Mouse (Mus musculus): ENCODE results near the gene Gpc2.

The Gpc2 gene

DNA sequence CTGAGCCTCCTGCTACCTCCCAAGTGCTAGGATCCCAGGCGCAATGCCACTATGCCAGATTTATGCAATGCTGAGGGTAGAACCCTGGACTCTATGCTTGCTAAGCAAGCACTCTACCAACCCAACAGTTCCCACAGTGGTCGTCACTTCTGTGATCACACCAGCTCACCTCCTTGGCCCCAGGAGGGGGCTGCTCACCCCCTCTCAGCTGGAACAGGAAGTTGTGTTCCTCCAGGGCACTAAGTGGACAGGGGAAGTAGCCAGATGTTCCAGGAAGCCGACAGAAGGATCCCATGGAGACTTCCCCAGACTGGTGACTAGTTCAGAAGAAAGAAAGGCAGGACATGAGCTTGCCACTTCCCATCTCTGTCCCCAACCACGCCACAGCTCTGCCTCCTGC is 17.8 kb downstream of the Gpc2 start:
- peak in 1 of 2 experiments; percentile 39 for DNase-seq (ENCODE audit: low spot score in 2 of 2)

DNA sequence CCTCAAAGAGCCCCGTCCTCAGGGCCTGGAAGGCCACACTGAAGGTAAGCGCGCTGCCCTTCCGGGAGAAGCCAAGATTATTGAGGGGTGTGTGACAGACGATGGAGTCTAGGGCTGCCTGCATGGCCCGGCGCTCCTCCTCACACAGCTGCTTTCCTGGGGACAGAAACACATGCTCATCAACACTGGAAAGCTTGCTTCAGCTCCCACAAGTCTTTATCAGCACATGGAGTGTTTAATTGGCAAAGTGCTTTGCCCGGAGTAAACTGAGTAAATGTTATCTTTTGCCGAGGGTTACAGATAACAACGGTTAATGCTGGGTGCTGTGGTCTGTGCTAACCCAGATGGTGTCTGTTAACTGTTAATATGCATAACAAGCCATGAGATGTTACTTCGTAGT is 19.0 kb downstream of the Gpc2 start:
- DNase-seq (ENCODE audit: low spot score in 2 of 2), result no peak

DNA sequence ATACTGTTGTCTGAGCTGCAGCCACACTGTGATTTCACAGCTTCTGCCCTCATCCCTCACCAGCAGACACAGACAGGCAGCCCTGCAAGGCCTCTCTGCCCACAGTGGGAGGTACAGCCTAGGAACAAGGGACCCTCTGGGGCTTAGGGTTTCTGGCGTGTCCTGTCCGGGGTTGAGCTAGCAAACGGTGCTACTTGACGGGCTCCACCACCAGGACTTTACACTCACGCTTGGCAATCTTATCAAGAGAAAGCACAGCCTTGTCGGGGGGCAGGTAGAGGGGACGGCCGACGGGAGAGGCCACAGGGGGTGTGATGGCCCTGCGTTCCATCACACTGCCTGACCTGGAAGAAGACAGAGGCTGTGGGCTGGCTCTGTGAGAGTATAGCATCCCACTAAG is 19.8 kb downstream of the Gpc2 start:
- no peak for DNase-seq (ENCODE audit: low spot score in 2 of 2)

DNA sequence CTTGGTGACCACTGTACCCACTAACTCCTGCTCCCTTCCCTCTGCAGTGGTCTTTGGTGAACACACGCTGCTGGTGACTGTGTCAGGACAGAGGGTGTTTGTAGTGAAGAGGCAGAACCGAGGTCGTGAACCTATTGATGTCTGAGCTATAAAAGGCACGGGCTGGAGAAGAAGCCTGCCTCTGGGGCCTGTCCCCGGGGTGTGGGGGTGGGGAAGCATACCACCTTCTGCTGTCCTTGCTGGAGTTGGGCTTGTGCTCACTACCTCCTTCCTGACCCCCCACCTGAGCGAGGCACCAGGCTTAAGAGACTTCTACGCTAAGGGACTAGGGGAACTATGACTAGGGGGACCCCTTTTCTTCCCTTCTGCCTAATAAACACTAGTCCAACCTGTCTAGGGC is 20.8 kb downstream of the Gpc2 start:
- DNase-seq (ENCODE audit: low spot score in 2 of 2), result no peak

DNA sequence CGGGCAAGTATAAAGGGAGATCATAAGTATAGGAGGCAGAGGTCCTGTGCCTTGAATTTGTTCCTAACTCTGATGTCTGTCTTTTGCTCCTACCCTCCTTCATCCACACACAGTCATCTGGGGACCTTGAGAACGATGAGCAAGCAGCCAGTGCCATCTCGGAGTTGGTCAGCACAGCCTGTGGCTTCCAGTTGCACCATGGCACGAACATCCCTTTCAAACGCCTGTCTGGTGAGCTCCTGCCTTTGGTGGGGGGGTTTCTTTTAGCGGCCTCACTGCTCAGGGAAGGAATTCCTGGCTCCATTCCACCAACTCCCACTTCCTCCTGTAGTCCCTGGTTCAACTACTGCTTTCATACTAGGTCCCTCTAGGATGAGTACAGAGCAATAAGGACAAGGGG is 21.3 kb downstream of the Gpc2 start:
- DNase-seq (ENCODE audit: low spot score in 2 of 2), result no peak

DNA sequence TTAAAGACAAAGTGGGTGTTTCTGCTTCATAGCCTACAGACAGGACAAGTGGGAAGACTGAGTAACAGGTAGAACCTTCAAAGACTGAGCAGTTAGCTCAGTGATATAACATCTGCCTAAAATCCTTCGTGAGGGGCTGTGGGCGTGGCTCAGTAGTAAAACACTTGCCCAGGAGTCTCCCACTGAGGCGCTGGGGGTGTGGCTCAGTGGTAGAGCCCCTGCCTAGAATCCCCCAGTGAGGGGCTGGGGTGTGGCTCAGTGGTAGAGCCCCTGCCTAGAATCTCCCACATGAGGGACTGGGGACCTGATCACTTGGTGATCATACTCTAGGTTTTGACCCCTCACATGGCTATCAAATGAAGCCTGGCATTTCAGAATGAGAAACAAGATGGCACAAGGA is 21.7 kb downstream of the Gpc2 start:
- DNase-seq (ENCODE audit: low spot score in 2 of 2), result no peak

DNA sequence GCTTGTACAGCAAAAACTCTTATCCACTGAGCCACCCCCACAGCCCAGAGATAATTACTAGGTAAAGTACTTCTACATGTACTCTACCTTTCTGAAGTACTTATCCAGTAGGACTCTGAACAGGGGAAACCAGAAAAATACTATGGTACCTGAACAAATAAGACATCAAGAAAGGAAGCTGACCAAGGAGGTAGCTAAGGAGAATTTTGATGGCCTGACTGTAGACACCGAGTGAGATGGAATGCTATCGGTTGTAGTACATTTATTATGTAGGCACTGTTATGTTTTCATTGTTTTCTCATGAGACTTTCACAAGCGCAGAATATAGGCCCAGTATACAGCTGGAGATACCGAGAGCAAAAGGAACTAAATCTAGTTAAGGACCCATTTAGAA is 22.2 kb downstream of the Gpc2 start:
- DNase-seq (ENCODE audit: low spot score in 2 of 2), result no peak

DNA sequence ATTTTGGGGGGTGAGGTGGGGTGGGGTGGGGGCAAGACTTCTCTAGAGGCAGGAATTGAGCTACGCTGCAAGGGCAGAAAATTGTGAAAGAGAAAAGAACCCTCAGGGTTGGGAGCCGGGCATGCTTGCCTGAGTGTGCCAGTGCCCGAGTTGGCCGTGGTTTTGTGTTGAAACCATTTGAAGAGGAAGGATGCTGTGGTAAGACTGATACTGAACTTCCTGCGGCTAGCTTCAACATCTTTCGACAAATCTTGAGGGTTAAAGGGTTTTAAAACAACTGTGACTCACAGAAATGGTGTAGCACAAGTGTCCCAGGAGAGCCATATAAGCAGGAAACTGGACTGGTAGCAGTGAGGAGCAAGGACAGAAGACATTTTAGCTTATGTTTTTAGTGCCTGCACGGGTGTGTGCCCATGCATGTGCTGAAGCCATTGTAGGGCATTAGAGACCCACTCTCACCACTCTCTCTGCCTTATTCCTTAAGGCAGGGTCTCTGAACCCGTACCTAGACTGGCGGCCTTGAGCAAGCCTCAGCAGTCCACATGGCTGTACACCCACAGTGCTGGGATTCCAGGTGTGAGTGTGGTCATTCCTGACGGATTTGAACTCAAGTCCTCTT is 22.7 kb downstream of the Gpc2 start:
- no peak for DNase-seq (ENCODE audit: low spot score in 2 of 2)

DNA sequence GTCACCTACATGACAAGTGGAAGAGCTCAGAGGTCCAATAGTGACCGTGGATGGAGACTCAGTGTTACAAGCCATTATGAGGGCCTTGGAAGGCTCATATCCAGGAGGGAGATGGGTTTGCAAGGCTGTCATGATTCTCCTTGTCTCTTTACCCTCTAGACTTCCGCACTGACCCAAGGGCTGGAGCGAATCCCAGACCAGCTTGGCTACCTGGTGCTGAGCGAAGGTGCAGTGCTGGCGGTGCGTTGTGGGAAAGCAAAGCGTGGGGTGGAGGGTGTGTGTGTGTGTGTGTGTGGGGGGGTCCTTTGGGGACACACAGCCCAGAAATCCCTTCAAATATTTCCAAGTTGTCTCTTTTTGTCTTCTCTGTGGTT is 23.7 kb downstream of the Gpc2 start:
- DNase-seq (ENCODE audit: low spot score in 2 of 2), result no peak

DNA sequence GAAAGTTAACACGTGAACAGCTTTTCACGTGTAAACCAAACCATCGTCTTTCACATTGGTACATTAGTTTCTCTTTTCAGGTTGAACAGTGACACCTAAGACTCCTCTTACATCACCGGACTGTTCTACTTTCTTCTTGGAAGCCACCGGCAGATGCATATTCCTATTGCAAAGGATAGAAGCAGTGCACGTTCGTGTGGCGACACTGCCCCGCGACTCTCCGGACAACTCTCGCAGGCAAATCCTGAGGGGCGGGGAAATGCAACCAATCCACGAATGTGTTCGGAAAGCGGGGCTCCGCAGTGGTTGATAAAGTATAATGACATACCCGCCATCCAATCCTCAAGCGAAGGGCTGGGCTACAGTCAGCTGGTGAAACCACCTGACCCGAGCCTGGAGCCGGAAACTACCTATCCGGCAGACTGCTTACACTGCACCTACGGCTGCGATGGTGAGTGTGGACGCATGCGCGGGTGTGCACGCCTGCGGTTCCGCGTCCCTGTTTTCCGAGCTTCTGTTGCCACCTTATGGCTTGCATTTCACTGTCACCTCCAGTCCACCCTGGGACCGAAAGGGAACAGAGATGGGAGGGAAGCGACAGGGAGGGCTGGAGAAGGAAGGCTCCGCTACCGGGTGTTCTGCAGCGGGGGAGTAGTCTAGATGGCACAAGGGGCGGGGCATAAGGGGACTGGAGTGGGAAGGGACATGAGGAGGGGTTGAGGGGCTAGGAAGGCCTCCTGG is 24.3 kb downstream of the Gpc2 start, which contains the start of gene Lamtor4:
Gene Lamtor4, plus strand, starts transcription at position 130 of the 741 bp plus-strand sequence.
- peak; percentile 98 to 99 for DNase-seq (ENCODE audit: low spot score in 2 of 2)

DNA sequence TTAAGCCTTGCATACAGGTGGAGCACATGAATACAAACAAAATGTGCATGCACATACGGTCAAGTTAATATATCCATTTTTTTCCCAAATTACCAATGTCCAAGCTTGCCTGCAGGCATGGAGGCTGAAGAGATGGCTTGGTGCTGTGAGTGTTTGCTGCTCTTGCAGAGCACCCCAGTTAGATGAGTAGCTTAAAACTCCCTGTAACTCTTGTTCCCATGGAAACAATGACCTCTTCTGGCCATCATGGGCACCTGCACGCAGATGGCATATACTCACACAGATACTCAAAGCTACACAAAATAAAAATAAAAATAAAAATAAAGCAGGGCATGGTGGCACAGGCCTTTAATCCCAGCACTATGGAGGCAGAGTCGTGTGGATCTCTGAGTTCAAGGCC is 26.7 kb downstream of the Gpc2 start:
- no peak for DNase-seq (ENCODE audit: low spot score in 2 of 2)

DNA sequence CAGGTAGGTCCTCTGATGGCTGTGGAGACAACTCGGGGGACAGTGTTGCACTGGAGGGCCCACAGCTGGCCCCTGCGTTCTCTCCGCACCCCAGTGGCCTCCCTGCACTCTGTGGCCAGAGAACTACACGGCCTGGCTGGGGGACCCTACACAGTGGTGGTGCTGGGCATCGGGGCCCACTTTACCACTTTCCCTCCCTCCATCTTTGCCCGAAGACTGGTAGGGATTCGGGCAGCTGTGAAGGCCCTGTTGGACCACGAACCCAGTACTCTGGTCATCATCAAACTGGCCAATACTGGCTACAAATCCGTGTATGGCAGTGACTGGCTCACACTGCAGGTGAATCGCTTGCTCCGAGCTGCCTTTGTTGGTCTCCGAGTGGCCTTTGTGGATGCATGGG is 28.7 kb downstream of the Gpc2 start:
- DNase-seq (ENCODE audit: low spot score in 2 of 2), result no peak

DNA sequence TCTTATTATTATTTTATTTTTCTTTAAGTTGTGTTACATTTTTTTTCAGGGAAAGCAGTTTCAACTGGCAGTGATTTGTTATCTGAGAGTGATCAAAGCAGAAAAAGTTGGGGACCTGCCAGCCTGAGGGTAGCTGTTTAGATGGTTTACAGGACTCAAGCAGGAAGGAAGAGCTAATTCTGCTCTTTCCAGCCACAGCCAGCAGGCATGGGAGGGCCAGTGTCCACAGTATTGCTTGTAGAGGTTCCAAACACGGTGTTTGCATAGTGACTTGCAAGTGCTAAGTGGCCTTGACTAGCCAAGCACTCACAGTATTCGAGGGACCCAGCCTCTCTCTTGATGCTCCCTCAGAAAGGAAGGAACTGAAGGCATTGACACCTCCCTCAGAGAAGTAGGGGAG is 38.3 kb downstream of the Gpc2 start:
- DNase-seq (ENCODE audit: low spot score in 2 of 2), result no peak

DNA sequence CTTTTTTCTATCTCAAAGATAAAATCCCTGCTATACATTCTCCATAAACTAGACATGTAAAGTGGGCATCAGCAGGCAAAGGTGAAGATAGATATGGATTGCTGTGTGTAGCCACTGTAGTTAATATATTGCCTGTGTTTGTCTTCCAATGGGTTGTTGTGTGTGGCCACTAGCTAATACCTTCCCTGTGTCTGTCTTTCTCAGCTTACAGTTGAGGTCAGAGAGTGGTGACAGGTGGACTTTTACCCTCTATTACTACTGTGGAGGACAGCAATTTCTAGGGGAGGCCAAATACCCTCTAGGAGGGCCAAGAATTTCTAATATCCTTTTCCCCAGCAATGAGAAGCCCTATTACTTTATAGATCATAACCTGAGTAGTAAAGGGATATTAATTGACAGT is 45.6 kb downstream of the Gpc2 start:
- DNase-seq (ENCODE audit: low spot score in 2 of 2), result no peak

DNA sequence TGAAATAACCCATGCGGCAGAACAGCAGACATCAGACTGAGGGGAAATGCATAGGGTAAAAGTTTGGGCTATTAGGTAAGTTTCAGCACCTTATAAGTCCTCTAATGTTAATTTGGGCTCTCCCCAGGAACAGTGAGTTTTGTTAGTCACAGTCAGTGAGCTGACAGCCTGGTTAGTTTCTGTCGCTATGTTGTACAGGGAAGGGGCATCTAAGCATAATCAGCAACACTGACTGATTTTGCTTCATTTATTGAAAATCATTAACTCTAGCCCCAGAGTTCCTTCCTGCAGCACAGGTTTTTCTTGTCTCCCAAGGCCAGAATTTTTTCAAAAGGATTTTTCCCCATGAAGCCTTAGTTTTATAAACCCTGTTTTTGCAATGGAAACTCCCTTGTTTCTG is 46.0 kb downstream of the Gpc2 start:
- no peak for DNase-seq (ENCODE audit: low spot score in 2 of 2)

DNA sequence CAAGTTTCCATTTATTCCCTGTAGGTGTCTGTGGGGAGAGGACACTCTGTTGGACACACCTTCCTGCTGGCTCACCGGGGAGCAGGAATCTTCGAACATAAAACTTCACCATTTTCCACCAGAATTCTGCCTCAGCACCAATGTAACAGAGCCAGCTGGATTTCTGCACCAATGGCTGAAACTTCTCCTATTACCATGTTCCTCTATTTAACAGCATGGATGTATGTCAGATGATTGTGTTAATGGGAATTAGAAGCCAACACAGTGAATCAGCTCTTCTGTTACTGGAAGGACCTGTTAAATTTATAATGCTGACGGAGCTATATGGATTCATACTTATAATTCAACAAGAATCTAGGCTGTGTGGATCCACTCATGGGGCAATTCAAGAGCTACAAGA is 50.3 kb downstream of the Gpc2 start:
- DNase-seq (ENCODE audit: low spot score in 2 of 2), result no peak

DNA sequence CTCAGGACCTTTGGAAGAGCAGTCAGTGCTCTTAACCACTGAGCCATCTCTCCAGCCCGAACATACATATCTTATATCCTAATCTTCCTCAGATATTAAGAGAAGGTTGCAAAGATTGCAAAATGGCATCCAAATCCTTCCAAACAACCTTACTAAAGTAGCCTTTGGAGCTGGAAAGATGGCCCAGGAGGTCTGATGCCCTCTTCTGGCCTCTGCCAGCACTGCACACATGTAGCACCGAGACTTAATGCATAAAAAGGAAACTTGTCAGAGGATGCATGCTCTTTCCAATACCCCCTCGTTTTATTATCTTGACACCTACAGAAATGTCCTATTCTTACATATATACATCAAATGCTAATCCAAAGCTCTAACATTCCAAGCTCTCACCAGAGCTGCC is 51.8 kb downstream of the Gpc2 start:
- DNase-seq (ENCODE audit: low spot score in 2 of 2), result no peak

DNA sequence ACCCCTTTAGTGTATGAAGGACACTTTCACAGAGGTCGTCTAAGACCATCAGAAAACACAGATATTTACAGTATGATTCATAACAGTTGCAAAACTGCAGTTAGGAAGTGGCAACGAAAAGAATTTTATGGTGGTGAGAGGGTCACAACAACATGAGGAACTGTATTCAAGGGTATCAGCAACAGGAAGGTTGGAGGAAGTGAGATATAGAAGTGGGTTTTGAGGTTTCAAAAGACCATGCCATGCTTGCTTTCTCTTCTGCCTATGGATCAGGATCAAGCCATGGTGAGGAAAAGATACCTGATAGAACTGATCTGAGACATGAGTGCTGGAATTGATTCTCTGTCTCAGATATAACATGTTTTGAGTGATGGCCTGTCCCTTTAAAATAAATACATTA is 52.4 kb downstream of the Gpc2 start:
- DNase-seq (ENCODE audit: low spot score in 2 of 2), result peak in 1 of 2 experiments; percentile 43

DNA sequence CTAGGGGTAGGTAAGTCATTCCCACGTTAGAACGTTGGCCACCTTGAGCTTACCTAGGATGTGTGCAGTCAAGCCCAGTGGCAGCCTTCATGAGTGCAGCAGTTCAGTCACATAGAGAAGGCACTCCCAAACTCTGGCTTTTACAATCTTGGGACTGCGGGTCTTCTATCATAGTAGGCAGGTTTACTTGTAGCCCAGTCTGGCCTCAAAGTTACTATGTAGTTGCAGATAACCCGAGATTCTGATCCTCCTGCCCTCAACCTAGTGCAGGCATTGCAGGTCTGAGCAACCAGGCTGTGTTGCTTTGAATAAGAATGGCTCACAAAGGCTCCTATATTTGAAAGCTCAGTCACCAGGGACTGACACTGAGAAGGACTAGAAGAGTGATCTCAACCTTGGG is 53.3 kb downstream of the Gpc2 start:
- DNase-seq (ENCODE audit: low spot score in 2 of 2), result no peak

DNA sequence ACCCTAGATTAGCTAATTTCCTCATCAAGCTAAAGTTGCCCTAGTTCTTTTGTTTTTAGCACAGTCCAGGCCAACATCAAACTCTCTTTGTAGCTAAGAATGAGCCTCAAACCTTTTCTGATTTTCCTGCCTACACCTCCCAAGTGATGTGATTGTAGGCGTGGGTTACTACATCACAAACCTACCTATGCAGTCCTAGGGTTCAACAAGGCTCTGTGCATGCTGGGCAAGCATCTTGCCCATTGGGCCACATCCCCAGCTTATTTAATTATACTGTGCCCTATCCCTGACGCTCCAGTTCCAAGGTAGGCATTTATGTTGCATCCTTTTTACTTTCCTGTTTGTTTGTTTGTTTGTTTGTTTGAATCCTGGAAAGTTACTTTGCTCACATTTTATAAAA is 54.1 kb downstream of the Gpc2 start, which contains the start of gene Nxpe5:
Gene Nxpe5, plus strand, starts transcription at position 199 of the 400 bp plus-strand sequence.
- no peak for DNase-seq (ENCODE audit: low spot score in 2 of 2)
